Mouse (Mus musculus) MEL (cell line): ENCODE results near the gene S100pbp. TPM values are rescaled to one million over a fixed set of nuclear protein-coding genes. Genes with fewer than 3 reads are reported as not detected.
A peak's percentile ranks its signal among the peaks of the same experiment; 100 is the strongest.

Source experiments
- DNase-seq: peaks from one replicate; pipeline ENCODE4 v3.0.0; 2011; ENCODE audit warnings: low read depth, low spot score
- H3K27ac ChIP-seq: 2 replicates; pipeline ENCODE4 v1.5.1; 2012; ENCODE audit warnings: low read depth, mild to moderate bottlenecking, control low read depth, low read length, moderate library complexity; ENCODE audit not compliant: control insufficient read depth
- H3K27me3 ChIP-seq, 2 experiments: fragments of 150-350 bp in 1 of 2; sonication (generic) in 1 of 2; 2 replicates each; pipeline ENCODE4 v1.6.1; 2012; ENCODE audit warnings: low read length in 2 of 2, mild to moderate bottlenecking in 2 of 2, improper control_type of control experiment in 1 of 2, moderate library complexity in 1 of 2; ENCODE audit not compliant: insufficient read depth in 2 of 2, control insufficient read depth in 1 of 2
- H3K36me3 ChIP-seq, 2 experiments: 2 replicates each; pipeline ENCODE4 v1.6.1; 2012 to 2014; ENCODE audit warnings: low read length in 2 of 2, improper control_type of control experiment in 1 of 2, inconsistent platforms in 1 of 2, mild to moderate bottlenecking in 1 of 2; ENCODE audit not compliant: insufficient read depth in 2 of 2, control insufficient read depth in 1 of 2
- H3K4me1 ChIP-seq, 2 experiments: fragments of 150-350 bp in 1 of 2; sonication (generic) in 1 of 2; 2 replicates each; pipeline ENCODE4 v1.6.1; 2012; ENCODE audit warnings: low read length in 2 of 2, improper control_type of control experiment in 1 of 2, mild to moderate bottlenecking in 1 of 2; ENCODE audit not compliant: insufficient read depth in 2 of 2, control insufficient read depth in 1 of 2
- H3K4me3 ChIP-seq, 2 experiments: fragments of 150-350 bp in 1 of 2; sonication (generic) in 1 of 2; 2 replicates each; pipeline ENCODE4 v1.5.1; 2012; ENCODE audit warnings: low read depth in 2 of 2, low read length in 2 of 2, mild to moderate bottlenecking in 2 of 2, moderate library complexity in 2 of 2, control low read depth in 1 of 2, improper control_type of control experiment in 1 of 2; ENCODE audit not compliant: control insufficient read depth in 1 of 2, insufficient read depth in 1 of 2
- H3K79me2 ChIP-seq: 2 replicates; pipeline ENCODE4 v1.6.1; 2012; ENCODE audit warnings: mild to moderate bottlenecking, low read length, moderate library complexity; ENCODE audit not compliant: control insufficient read depth, poor library complexity, insufficient read depth
- H3K9ac ChIP-seq: 2 replicates; pipeline ENCODE4 v1.6.1; 2012; ENCODE audit warnings: low read depth, mild to moderate bottlenecking, control low read depth, low read length, moderate library complexity; ENCODE audit not compliant: control insufficient read depth, poor library complexity, severe bottlenecking
- H3K9me3 ChIP-seq: fragments of 150-350 bp; sonication (generic); replicated peaks from 2 replicates; pipeline ENCODE4 v1.6.1; 2012; ENCODE audit warnings: mild to moderate bottlenecking, low read length, improper control_type of control experiment, moderate library complexity; ENCODE audit not compliant: insufficient read depth
- BHLHE40 ChIP-seq: IDR thresholded peaks from 2 replicates; pipeline ENCODE4 v1.6.1; 2012; ENCODE audit warnings: low read depth, mild to moderate bottlenecking, inconsistent platforms, low read length, improper control_type of control experiment, borderline replicate concordance
- CHD1 ChIP-seq: IDR thresholded peaks from 2 replicates; pipeline ENCODE4 v1.6.1; 2012; ENCODE audit warnings: low read depth, mild to moderate bottlenecking, inconsistent platforms, low read length, improper control_type of control experiment
- CHD2 ChIP-seq: IDR thresholded peaks from 2 replicates; pipeline ENCODE4 v1.6.1; 2011; ENCODE audit warnings: low read length, improper control_type of control experiment
- CTCF ChIP-seq, 3 experiments: IDR thresholded peaks in 2 of 3; conservative IDR thresholded peaks in 1 of 3; 2 replicates each; pipeline ENCODE4 v1.5.1; 2011 to 2012; ENCODE audit warnings: low read length in 3 of 3, low read depth in 2 of 3, mild to moderate bottlenecking in 2 of 3, improper control_type of control experiment in 1 of 3, inconsistent platforms in 1 of 3, mixed read lengths in 1 of 3, moderate library complexity in 1 of 3; ENCODE audit not compliant: control insufficient read depth in 1 of 3, insufficient read depth in 1 of 3, poor library complexity in 1 of 3, severe bottlenecking in 1 of 3
- E2F4 ChIP-seq: IDR thresholded peaks from 2 replicates; pipeline ENCODE4 v1.6.1; 2011; ENCODE audit warnings: low read depth, low read length, improper control_type of control experiment, borderline replicate concordance
- ELF1 ChIP-seq: IDR thresholded peaks from 2 replicates; pipeline ENCODE4 v1.6.1; 2014; ENCODE audit warnings: low read depth, mild to moderate bottlenecking, inconsistent platforms, low read length, improper control_type of control experiment, moderate library complexity
- EP300 ChIP-seq, 2 experiments: IDR thresholded peaks; 2 replicates each; pipeline ENCODE4 v1.6.1; 2011; ENCODE audit warnings: improper control_type of control experiment in 2 of 2, low read length in 2 of 2, low read depth in 1 of 2, mild to moderate bottlenecking in 1 of 2
- ETS1 ChIP-seq: IDR thresholded peaks from 2 replicates; pipeline ENCODE4 v1.6.1; 2012; ENCODE audit warnings: low read depth, mild to moderate bottlenecking, inconsistent platforms, low read length, improper control_type of control experiment, moderate library complexity
- GABPA ChIP-seq: IDR thresholded peaks from 2 replicates; pipeline ENCODE4 v1.6.1; 2012; ENCODE audit warnings: low read depth, mild to moderate bottlenecking, inconsistent platforms, low read length, improper control_type of control experiment, moderate library complexity
- GATA1 ChIP-seq: IDR thresholded peaks from 2 replicates; pipeline ENCODE4 v1.6.1; 2011; ENCODE audit warnings: low read depth, low read length, improper control_type of control experiment
- HCFC1 ChIP-seq: IDR thresholded peaks from 2 replicates; pipeline ENCODE4 v1.6.1; 2012; ENCODE audit warnings: low read depth, mild to moderate bottlenecking, inconsistent platforms, low read length, improper control_type of control experiment, moderate library complexity
- JUND ChIP-seq: IDR thresholded peaks from 2 replicates; pipeline ENCODE4 v1.6.1; 2011; ENCODE audit warnings: low read depth, mild to moderate bottlenecking, improper control_type of control experiment, low read length
- MAFK ChIP-seq: IDR thresholded peaks from 2 replicates; pipeline ENCODE4 v1.6.1; 2011; ENCODE audit warnings: low read depth, mild to moderate bottlenecking, low read length, improper control_type of control experiment, borderline replicate concordance
- MAX ChIP-seq: IDR thresholded peaks from 2 replicates; pipeline ENCODE4 v1.6.1; 2011; ENCODE audit warnings: low read length, improper control_type of control experiment
- MAZ ChIP-seq: IDR thresholded peaks from 2 replicates; pipeline ENCODE4 v1.6.1; 2012; ENCODE audit warnings: low read depth, mild to moderate bottlenecking, inconsistent platforms, low read length, improper control_type of control experiment
- MEF2A ChIP-seq: IDR thresholded peaks from 2 replicates; pipeline ENCODE4 v1.6.1; 2014; ENCODE audit warnings: low read depth, mild to moderate bottlenecking, inconsistent platforms, low read length, improper control_type of control experiment; ENCODE audit not compliant: poor library complexity, insufficient replicate concordance, severe bottlenecking; ENCODE audit errors: extremely low read depth
- MXI1 ChIP-seq: IDR thresholded peaks from 2 replicates; pipeline ENCODE4 v1.6.1; 2011; ENCODE audit warnings: mild to moderate bottlenecking, low read depth, low read length, improper control_type of control experiment
- MYC ChIP-seq: IDR thresholded peaks from 2 replicates; pipeline ENCODE4 v1.6.1; 2011; ENCODE audit warnings: low read depth, mild to moderate bottlenecking, low read length, improper control_type of control experiment, moderate library complexity
- NELFE ChIP-seq: IDR thresholded peaks from 2 replicates; pipeline ENCODE4 v1.6.1; 2011; ENCODE audit warnings: low read depth, low read length, improper control_type of control experiment
- NRF1 ChIP-seq: IDR thresholded peaks from 2 replicates; pipeline ENCODE4 v1.6.1; 2014; ENCODE audit warnings: low read depth, mild to moderate bottlenecking, inconsistent platforms, low read length, improper control_type of control experiment, moderate library complexity; ENCODE audit not compliant: poor library complexity, insufficient read depth, severe bottlenecking
- POLR2AphosphoS2 ChIP-seq: IDR thresholded peaks from 2 replicates; pipeline ENCODE4 v1.6.1; 2011; ENCODE audit warnings: low read length, improper control_type of control experiment
- RAD21 ChIP-seq: IDR thresholded peaks from 2 replicates; pipeline ENCODE4 v1.6.1; 2011; ENCODE audit warnings: mild to moderate bottlenecking, low read depth, low read length, improper control_type of control experiment
- RCOR1 ChIP-seq: IDR thresholded peaks from 2 replicates; pipeline ENCODE4 v1.6.1; 2012; ENCODE audit warnings: low read depth, mild to moderate bottlenecking, inconsistent platforms, low read length, improper control_type of control experiment
- SIN3A ChIP-seq: IDR thresholded peaks from 2 replicates; pipeline ENCODE4 v1.6.1; 2012; ENCODE audit warnings: low read length, improper control_type of control experiment, inconsistent platforms
- SMC3 ChIP-seq: IDR thresholded peaks from 2 replicates; pipeline ENCODE4 v1.6.1; 2011; ENCODE audit warnings: low read depth, low read length, improper control_type of control experiment
- TBP ChIP-seq: IDR thresholded peaks from 2 replicates; pipeline ENCODE4 v1.8.0; 2011; ENCODE audit warnings: low read depth, low read length, improper control_type of control experiment
- TCF12 ChIP-seq: IDR thresholded peaks from 2 replicates; pipeline ENCODE4 v1.6.1; 2014; ENCODE audit warnings: low read depth, mild to moderate bottlenecking, inconsistent platforms, low read length, improper control_type of control experiment, moderate library complexity
- USF1 ChIP-seq: IDR thresholded peaks from 2 replicates; pipeline ENCODE4 v1.6.1; 2014; ENCODE audit warnings: low read depth, mild to moderate bottlenecking, inconsistent platforms, low read length, improper control_type of control experiment, moderate library complexity
- USF2 ChIP-seq, 2 experiments: IDR thresholded peaks; 2 replicates each; pipeline ENCODE4 v1.6.1; 2011 to 2012; ENCODE audit warnings: improper control_type of control experiment in 2 of 2, low read length in 2 of 2, borderline replicate concordance in 1 of 2, inconsistent platforms in 1 of 2, low read depth in 1 of 2, mild to moderate bottlenecking in 1 of 2; ENCODE audit not compliant: insufficient read depth in 1 of 2
- ZC3H11A ChIP-seq: IDR thresholded peaks from 2 replicates; pipeline ENCODE4 v1.6.1; 2012; ENCODE audit warnings: low read depth, mild to moderate bottlenecking, inconsistent platforms, low read length, improper control_type of control experiment
- ZNF384 ChIP-seq: IDR thresholded peaks from 2 replicates; pipeline ENCODE4 v1.6.1; 2012; ENCODE audit warnings: low read depth, mild to moderate bottlenecking, inconsistent platforms, low read length, improper control_type of control experiment
- polyA plus RNA-seq, 2 experiments: library from polyadenylated mRNA; stranded (reverse) in 1 of 2; unstranded in 1 of 2; fragments of >175 nt in 1 of 2; fragments of >200 nt in 1 of 2; gene quantifications; 2 replicates each; pipeline versions ENCODE4 v1.2.1 to v1.2.4; 2012; ENCODE audit warnings: low replicate concordance in 2 of 2, low read depth in 1 of 2; ENCODE audit not compliant: insufficient read length in 2 of 2, insufficient read depth in 1 of 2, missing spikeins in 1 of 2
- total RNA-seq: library from RNA; depleted of rRNA; stranded (reverse); fragments of 300-350 nt; gene quantifications from 2 replicates; pipeline ENCODE4 v1.2.3, GENCODE M21; 2012

S100pbp gene
- total and polyA plus RNA-seq, 3 experiments: 11.6 to 28.3 TPM; not detected in 1

- peak; percentile 81 for DNase-seq
- H3K4me3 ChIP-seq: peak overlapping the region; percentile 47 to 74
- no peaks in the 10 kb centered on the region for H3K27me3 ChIP-seq
Measured at GRCm38 (mm10) chr4:129130149-129130548, 59.4 kb downstream of the S100pbp start.

GRCm38 (mm10) chr4:129129387-129129786, 60.1 kb downstream of the S100pbp start:
- H3K9me3 ChIP-seq: no peaks in the 10 kb centered on the region
- H3K27me3 ChIP-seq: no peaks in the 10 kb centered on the region
- H3K79me2 ChIP-seq: no peaks in the 10 kb centered on the region; the same call in 1 of the 2 replicates
- TF ChIP-seq MAFK (peak; percentile 56; the same call in 1 of the 2 replicates), SMC3 (no peak), USF1 (no peak), E2F4 (no peak), GABPA (no peak), EP300 (IDR thresholded peaks at IDR 0.05; ENCODE audit: low read depth in 1 of 2, low read length in 2 of 2) (no peak), MAX (peak; percentile 50; the same call in 1 of the 2 replicates), JUND (no peak), USF2 (IDR thresholded peaks at IDR 0.05; ENCODE audit: borderline replicate concordance in 1 of 2, insufficient read depth in 1 of 2, low read depth in 1 of 2, low read length in 2 of 2) (no peak), ETS1 (no peak)
- no peak for DNase-seq
- H3K4me1 ChIP-seq: peaks cover 6 to 17% of the 10 kb centered on the region in 2 experiments; a peak in 3 of 4 replicates
- H3K27ac ChIP-seq: no peak overlapping the region
- peak overlapping the region; percentile 51; the same call in 1 of the 2 replicates for H3K9ac ChIP-seq
- peak overlapping the region; percentile 43 to 74 for H3K4me3 ChIP-seq
- peaks cover 0 to 5% of the 10 kb centered on the region in 2 experiments; a peak in 2 of 4 replicates for H3K36me3 ChIP-seq

More at GRCm38 (mm10) chr4:129130149-129130548, 59.4 kb downstream of the S100pbp start:
- TF ChIP-seq E2F4 (no peak), NELFE (no peak), RCOR1 (no peak), GATA1 (no peak), CHD2 (no peak), MXI1 (peak; percentile 46; the same call in 1 of the 2 replicates), NRF1 (no peak), MAZ (peak; percentile 74), CTCF (IDR thresholded peaks at IDR 0.05 in 2 of 3, conservative IDR thresholded peaks at IDR 0.05 in 1 of 3; ENCODE audit: control insufficient read depth in 1 of 3, insufficient read depth in 1 of 3, low read depth in 2 of 3, low read length in 3 of 3, poor library complexity in 1 of 3, severe bottlenecking in 1 of 3) (peak; percentile 79 to 97 (median 83)), MEF2A (no peak), TBP (no peak), TCF12 (0 out of 2 replicates have a peak, but pooled peaks have one; percentile 11), GABPA (no peak), MYC (no peak), MAX (no peak), SMC3 (peak; percentile 61), RAD21 (peak; percentile 28), SIN3A (no peak), ZNF384 (peak; percentile 72), POLR2AphosphoS2 (no peak), MAFK (no peak), ELF1 (peak; percentile 29; the same call in 1 of the 2 replicates), JUND (no peak), BHLHE40 (no peak), ZC3H11A (no peak), HCFC1 (peak; percentile 60; the same call in 1 of the 2 replicates), CHD1 (no peak)
- H3K27ac ChIP-seq: peak overlapping the region; percentile 66
- H3K36me3 ChIP-seq: peaks cover 0 to 6% of the 10 kb centered on the region in 2 experiments; a peak in 2 of 4 replicates
- H3K79me2 ChIP-seq: peaks cover 1% of the 10 kb centered on the region; the same call in 1 of the 2 replicates
- H3K9ac ChIP-seq: peak overlapping the region; percentile 56
- H3K4me1 ChIP-seq: peaks cover 6 to 14% of the 10 kb centered on the region in 2 experiments; a peak in 3 of 4 replicates
- no peaks in the 10 kb centered on the region for H3K9me3 ChIP-seq
